Mouse (Mus musculus): ENCODE data around the gene Kifc5b.

DNA sequence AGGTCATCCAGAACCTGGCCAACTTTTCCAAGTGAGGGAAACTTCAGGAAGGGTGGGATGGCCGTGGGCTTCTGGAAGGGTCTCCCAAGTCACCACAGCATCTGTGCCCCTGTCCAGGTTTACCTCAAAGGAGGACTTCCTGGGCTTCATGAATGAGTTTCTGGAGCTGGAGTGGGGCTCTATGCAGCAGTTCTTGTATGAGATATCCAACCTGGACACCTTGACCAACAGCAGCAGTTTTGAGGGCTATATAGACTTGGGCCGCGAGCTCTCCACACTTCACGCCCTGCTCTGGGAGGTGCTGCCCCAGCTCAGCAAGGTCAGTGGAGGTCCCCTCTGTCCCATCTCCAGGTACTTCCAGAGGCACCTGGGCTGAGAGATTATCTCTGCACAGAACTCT is 42.9 kb downstream of the Kifc5b start:
- TF ChIP-seq CTCF (IDR thresholded peaks at IDR 0.05; ENCODE audit: low read depth, low read length) (no peak), POLR2A (IDR thresholded peaks at IDR 0.05; ENCODE audit: borderline replicate concordance, low read depth, low read length) (no peak)
